Mouse (Mus musculus): ENCODE data around the gene Selenom. TPM values are rescaled to one million over a fixed set of nuclear protein-coding genes. Genes with fewer than 3 reads are reported as not detected.

The Selenom gene
- polyA plus RNA-seq (2015; fragmentation: Nextera tagmentation; extraction: Ambion mirVana): 16.3 and 17.6 TPM in 2 replicates

DNA sequence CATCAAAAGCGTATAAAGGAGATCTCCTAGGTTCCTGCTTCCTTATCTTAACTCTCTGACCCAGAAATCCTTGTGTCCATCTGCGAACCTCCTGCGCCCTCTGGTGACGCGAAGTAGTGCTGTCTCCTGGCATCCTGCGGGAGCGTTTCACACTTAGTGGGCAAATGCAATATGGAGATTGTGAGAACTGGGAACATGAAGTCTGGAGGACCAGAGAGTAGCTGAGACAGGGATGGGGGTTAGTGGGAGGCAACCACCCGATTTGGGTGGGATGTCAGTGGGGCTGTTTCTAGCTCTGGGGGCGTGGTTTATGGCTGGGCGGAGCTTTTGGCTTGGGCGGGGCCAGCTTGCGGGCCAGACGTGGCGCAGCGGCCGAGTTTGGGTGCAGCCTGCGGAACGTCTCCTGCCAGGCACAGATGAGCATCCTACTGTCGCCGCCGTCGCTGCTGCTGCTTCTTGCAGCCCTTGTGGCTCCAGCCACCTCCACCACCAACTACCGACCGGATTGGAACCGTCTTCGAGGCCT lies at the start of gene Selenom:
Selenom (plus strand) TSS at position 156 of the 526 bp plus-strand sequence.
- peak; percentile 80 for DNase-seq (ENCODE audit: low spot score)

DNA sequence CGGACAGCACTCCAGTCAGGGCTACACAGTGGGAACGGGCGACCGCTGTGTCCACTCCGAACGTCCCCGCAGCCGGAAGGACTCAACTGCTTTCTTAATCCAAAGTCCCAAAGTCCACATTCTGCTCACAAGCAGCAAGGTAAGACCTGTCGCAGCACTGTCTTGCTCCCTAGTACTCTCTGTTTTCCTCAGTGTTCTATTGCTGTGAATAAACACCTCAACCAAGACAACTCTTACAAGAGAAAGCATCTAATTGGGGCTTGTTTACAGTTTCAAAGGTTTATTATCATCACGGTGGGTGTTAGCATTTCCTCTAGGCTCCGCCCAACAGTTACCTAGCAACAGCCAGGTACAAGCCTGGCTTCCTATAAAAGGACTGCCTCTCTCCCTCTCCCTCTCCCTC lies 43.0 kb upstream of the Selenom start:
- DNase-seq (ENCODE audit: low spot score): no peak

DNA sequence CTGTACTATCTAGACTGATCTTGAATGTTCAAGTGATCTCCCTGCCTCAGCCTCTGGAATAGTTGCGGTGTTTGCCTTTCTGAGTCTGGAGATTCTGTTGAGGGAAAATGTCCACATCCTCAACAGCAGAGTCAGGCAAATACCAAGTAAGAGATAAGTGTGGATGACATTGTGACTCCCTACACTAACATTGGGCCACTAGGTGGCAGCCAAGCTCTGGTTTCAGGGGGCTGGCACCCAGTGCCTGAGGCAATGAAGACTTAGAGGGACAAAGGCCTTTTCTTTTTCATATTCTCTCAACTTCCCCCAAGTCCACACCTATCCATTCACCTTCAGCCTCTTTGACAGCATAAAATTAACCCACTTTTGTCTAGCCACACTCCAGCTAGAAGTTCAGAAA lies 42.0 kb upstream of the Selenom start:
- DNase-seq (ENCODE audit: low spot score): peak; percentile 79

GRCm38 (mm10) chr11:3474480-3475115 lies 39.9 kb upstream of the Selenom start:
- peak; percentile 40 for DNase-seq (ENCODE audit: low spot score)

GRCm38 (mm10) chr11:3475489-3475888 lies 39.0 kb upstream of the Selenom start:
- no peak for DNase-seq (ENCODE audit: low spot score)

DNA sequence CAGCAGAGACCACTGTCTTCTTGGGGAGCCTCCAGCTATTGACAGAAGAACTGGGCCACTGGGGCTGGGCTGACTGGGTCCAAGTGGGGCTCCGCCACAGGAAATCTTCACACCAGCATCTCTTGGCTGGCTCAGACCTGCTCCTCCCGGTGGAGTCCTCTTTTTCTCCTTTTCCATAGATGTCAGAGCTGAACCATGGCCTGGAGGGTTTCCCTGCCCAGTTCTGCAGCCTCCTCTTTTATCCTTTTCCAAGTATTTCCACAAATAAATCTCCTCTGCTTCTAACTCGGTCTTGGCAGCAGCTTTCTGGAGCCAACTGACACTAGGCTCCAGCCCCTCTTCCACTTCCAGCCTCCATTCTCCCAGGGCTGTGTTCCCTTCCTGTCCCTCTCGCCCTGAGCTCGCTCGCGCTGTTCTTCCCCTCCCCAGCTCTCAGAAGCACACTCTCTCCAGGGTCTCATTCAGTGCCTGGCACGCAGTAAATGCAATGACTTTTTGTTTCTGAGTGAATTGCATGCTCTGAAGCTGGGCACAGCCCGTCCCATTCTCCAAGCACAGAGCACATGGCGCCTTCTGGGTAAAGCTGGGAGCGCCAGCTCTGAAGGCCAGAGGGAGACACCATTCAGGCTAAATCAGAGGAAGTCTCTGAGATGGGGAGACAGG lies 30.4 kb upstream of the Selenom start:
- no peak for DNase-seq (ENCODE audit: low spot score)

GRCm38 (mm10) chr11:3486349-3486748 lies 28.1 kb upstream of the Selenom start:
- no peak for DNase-seq (ENCODE audit: low spot score)

GRCm38 (mm10) chr11:3487952-3488570 lies 26.4 kb upstream of the Selenom start, which contains the start of gene Pla2g3:
Gene Pla2g3 (plus strand): TSS chr11:3488284.
- DNase-seq (ENCODE audit: low spot score): no peak

GRCm38 (mm10) chr11:3489036-3489435 lies 25.4 kb upstream of the Selenom start:
- no peak for DNase-seq (ENCODE audit: low spot score)

DNA sequence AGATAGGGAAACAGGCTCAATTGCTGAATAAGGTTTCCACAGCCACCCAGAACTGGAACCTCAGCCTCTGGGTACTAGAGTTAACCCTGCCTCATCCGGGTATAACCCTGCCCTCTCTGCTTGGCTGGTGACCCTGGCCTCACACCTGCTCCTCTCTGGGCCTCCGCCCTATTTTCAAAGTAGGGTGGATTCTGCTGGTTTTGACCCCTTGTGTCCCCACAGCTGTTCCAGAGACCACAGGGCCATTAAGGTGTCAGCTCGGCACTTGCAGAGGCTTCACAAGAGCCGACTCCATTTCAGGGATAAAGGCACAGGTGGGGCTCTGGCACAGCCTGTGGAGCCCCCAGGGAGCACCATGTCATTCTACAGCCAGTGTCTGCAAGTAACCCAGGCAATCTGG lies 21.7 kb upstream of the Selenom start:
- DNase-seq (ENCODE audit: low spot score): no peak

GRCm38 (mm10) chr11:3494857-3495256 lies 19.6 kb upstream of the Selenom start:
- DNase-seq (ENCODE audit: low spot score): no peak

DNA sequence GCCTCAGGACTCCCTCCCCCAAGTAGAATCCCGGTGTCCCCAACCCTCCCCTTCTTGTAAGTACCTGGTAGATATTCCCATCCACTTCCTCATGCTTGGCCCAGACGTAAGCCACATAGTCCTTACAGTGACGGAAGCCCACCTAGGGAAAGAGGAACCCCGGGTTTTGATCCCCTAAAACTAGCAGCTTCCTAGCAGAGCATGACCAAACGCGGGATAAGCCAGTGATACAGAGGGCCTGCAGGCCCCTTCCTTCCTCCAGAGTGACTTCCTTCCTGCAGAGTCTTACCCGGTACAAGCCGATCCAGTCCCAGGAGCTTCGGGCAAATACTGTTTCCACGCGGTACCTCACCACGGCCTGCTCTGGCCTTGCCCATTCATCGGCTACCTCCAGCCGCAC lies 19.0 kb upstream of the Selenom start:
- no peak for DNase-seq (ENCODE audit: low spot score)

- DNase-seq (ENCODE audit: low spot score): no peak
Observed at GRCm38 (mm10) chr11:3496756-3497155, 17.7 kb upstream of the Selenom start.

DNA sequence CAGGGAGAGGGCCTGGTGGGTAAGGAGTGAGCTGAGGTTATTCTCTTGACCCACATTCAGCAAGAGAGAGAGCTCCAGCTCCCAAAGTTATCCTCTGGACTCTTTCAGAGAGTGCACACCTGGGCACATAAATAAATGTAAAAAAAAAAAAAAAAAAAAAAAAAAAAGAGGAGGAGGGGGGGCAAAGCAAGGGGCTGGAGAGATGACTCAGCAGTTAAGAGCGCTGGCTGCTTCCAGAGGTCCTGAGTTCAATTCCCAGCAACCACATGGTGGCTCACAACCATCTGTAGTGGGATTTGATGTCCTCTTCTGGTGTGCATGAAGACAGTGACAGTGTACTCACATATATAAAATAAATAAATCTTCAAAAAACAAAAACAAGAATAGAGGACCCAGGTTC lies 17.2 kb upstream of the Selenom start:
- DNase-seq (ENCODE audit: low spot score): no peak

- no peak for DNase-seq (ENCODE audit: low spot score)
Observed at GRCm38 (mm10) chr11:3502057-3502456, 12.4 kb upstream of the Selenom start.

DNA sequence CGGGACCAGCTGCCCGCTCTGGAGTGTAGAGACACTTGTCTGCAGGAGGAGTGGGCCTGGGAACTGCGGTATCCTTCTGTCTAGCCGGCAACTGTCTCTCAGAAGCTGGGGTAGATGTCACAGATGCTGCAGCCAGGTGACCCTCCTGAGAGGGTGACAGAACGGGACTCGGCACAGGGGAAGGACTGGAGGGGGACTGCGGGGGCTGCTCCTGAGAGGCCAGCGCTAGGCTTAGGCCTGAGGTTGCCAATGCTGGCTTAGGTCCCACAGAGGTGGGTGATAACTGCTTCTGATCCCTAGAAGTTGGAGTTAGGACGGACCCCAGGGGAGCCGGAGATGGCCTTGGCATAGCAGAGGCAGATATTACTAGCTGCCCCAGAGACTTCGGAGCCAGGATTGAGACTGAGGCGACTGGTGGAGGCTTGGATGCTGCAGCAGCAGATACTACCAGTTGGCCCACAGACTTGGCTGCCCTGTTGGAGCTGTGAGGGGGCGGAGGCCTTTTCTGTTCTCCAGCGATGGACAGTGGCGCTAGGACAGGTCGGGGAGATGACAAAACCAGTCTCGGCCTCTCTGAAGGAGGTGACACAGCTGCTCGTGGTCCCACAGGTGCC lies 11.9 kb upstream of the Selenom start:
- DNase-seq (ENCODE audit: low spot score): no peak

- no peak for DNase-seq (ENCODE audit: low spot score)
Observed at GRCm38 (mm10) chr11:3503755-3504693, 10.5 kb upstream of the Selenom start.

DNA sequence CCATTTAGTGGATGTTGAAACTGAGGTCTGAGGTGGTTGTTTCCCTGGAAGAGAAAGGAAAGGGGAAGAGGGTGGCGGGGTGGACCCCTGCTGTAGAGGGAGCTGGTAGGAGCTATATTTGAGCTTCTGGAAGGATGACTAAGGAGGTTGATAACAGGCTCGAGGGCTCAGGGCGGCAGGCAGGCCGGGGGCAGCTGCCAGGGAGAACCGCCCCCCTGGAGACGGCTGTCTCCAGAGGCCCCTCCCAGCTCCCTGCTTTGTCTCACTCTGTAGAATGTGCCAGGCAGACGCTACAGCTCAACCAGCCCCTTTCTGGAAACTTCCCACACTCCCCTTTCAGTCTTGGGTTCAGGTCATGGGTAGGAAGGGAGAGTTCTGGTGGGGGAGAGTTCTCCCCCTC lies 6.3 kb upstream of the Selenom start:
- no peak for DNase-seq (ENCODE audit: low spot score)

GRCm38 (mm10) chr11:3509181-3510085 lies 5.1 kb upstream of the Selenom start:
- no peak for DNase-seq (ENCODE audit: low spot score)

- DNase-seq (ENCODE audit: low spot score): no peak
Observed at GRCm38 (mm10) chr11:3510321-3510720, 4.2 kb upstream of the Selenom start.
